Mouse (Mus musculus): ENCODE data around the gene Lcn9. TPM values are rescaled to one million over a fixed set of nuclear protein-coding genes. Genes with fewer than 3 reads are reported as not detected.

The Lcn9 gene
- polyA plus RNA-seq, 1 experiment, result not detected

- H3K4me3 ChIP-seq (replicated peaks; ENCODE audit: extremely low read depth, low read depth, low read length), result no peak overlapping the region
- WGBS, result 50% methylated on average over 1 of the region's 1 CpGs
- no peaks in the 10 kb centered on the region for H3K4me1 ChIP-seq (ENCODE audit: control insufficient read depth, insufficient read depth, low read length)
- TF ChIP-seq POLR2A (IDR thresholded peaks at IDR 0.05; ENCODE audit: borderline replicate concordance, extremely low read depth, low read depth, low read length) (no peak), CTCF (IDR thresholded peaks at IDR 0.05; ENCODE audit: insufficient read depth, low read length) (no peak)
- no peak for DNase-seq
These were observed 19.8 kb downstream of the Lcn9 start for GRCm38 (mm10) chr2:25842758-25843157.

- DNase-seq, result no peak
- Histone ChIP-seq H3K4me1 (ENCODE audit: control insufficient read depth, insufficient read depth, low read length) (no peaks in the 10 kb centered on the region), H3K4me3 (replicated peaks; ENCODE audit: extremely low read depth, low read depth, low read length) (no peak overlapping the region)
- 67% methylated on average over 3 of the region's 3 CpGs for WGBS
- no peak for TF ChIP-seq POLR2A (IDR thresholded peaks at IDR 0.05; ENCODE audit: borderline replicate concordance, extremely low read depth, low read depth, low read length)
- TF ChIP-seq CTCF (IDR thresholded peaks at IDR 0.05; ENCODE audit: insufficient read depth, low read length), result no peak
These were observed 21.1 kb downstream of the Lcn9 start for GRCm38 (mm10) chr2:25844097-25844496.

GRCm38 (mm10) chr2:25846516-25846915, 23.6 kb downstream of the Lcn9 start:
- no peak overlapping the region for H3K4me3 ChIP-seq (replicated peaks; ENCODE audit: extremely low read depth, low read depth, low read length)
- no peaks in the 10 kb centered on the region for H3K4me1 ChIP-seq (ENCODE audit: control insufficient read depth, insufficient read depth, low read length)
- no peak for DNase-seq
- 84% methylated on average over 8 of the region's 8 CpGs for WGBS
- TF ChIP-seq POLR2A (IDR thresholded peaks at IDR 0.05; ENCODE audit: borderline replicate concordance, extremely low read depth, low read depth, low read length), result no peak
- no peak for TF ChIP-seq CTCF (IDR thresholded peaks at IDR 0.05; ENCODE audit: insufficient read depth, low read length)

- 75% methylated on average over 16 of the region's 16 CpGs for WGBS
- TF ChIP-seq CTCF (IDR thresholded peaks at IDR 0.05; ENCODE audit: insufficient read depth, low read length), result no peak
- no peak for TF ChIP-seq POLR2A (IDR thresholded peaks at IDR 0.05; ENCODE audit: borderline replicate concordance, extremely low read depth, low read depth, low read length)
- no peak for DNase-seq
- Histone ChIP-seq H3K4me1 (ENCODE audit: control insufficient read depth, insufficient read depth, low read length) (no peaks in the 10 kb centered on the region), H3K4me3 (replicated peaks; ENCODE audit: extremely low read depth, low read depth, low read length) (no peak within 1 kb of the TSS)
These were observed 24.3 kb downstream of the Lcn9 start, which contains the start of gene Sohlh1 for GRCm38 (mm10) chr2:25847226-25847625. Gene Sohlh1, minus strand, starts transcription at chr2:25847248.

- peak; percentile 58 for DNase-seq
These were observed 27.4 kb downstream of the Lcn9 start for GRCm38 (mm10) chr2:25850330-25850729.

GRCm38 (mm10) chr2:25852626-25853025, 29.7 kb downstream of the Lcn9 start:
- WGBS, result 18% methylated on average over 3 of the region's 3 CpGs
- peak; percentile 17 for DNase-seq
- Histone ChIP-seq H3K4me1 (ENCODE audit: control insufficient read depth, insufficient read depth, low read length) (no peaks in the 10 kb centered on the region), H3K4me3 (replicated peaks; ENCODE audit: extremely low read depth, low read depth, low read length) (no peak overlapping the region)
- TF ChIP-seq CTCF (IDR thresholded peaks at IDR 0.05; ENCODE audit: insufficient read depth, low read length) (no peak), POLR2A (IDR thresholded peaks at IDR 0.05; ENCODE audit: borderline replicate concordance, extremely low read depth, low read depth, low read length) (no peak)

More at GRCm38 (mm10) chr2:25850330-25850729, 27.4 kb downstream of the Lcn9 start:
- Histone ChIP-seq H3K4me3 (replicated peaks; ENCODE audit: extremely low read depth, low read depth, low read length) (no peak overlapping the region), H3K4me1 (ENCODE audit: control insufficient read depth, insufficient read depth, low read length) (no peaks in the 10 kb centered on the region)
- TF ChIP-seq POLR2A (IDR thresholded peaks at IDR 0.05; ENCODE audit: borderline replicate concordance, extremely low read depth, low read depth, low read length) (no peak), CTCF (IDR thresholded peaks at IDR 0.05; ENCODE audit: insufficient read depth, low read length) (peak; percentile 54)
- WGBS, result 11% methylated on average over 4 of the region's 4 CpGs

GRCm38 (mm10) chr2:25853998-25854397, 31.0 kb downstream of the Lcn9 start:
- no peaks in the 10 kb centered on the region for H3K4me1 ChIP-seq (ENCODE audit: control insufficient read depth, insufficient read depth, low read length)
- no peak for DNase-seq
- WGBS, result 62% methylated on average over 5 of the region's 5 CpGs
- TF ChIP-seq CTCF (IDR thresholded peaks at IDR 0.05; ENCODE audit: insufficient read depth, low read length), result no peak
- no peak for TF ChIP-seq POLR2A (IDR thresholded peaks at IDR 0.05; ENCODE audit: borderline replicate concordance, extremely low read depth, low read depth, low read length)
- H3K4me3 ChIP-seq (replicated peaks; ENCODE audit: extremely low read depth, low read depth, low read length), result no peak overlapping the region

- H3K4me3 ChIP-seq (replicated peaks; ENCODE audit: extremely low read depth, low read depth, low read length), result no peak overlapping the region
- H3K4me1 ChIP-seq (ENCODE audit: control insufficient read depth, insufficient read depth, low read length), result no peaks in the 10 kb centered on the region
- no peak for DNase-seq
- WGBS, result 81% methylated on average over 3 of the region's 3 CpGs
- no peak for TF ChIP-seq CTCF (IDR thresholded peaks at IDR 0.05; ENCODE audit: insufficient read depth, low read length)
- no peak for TF ChIP-seq POLR2A (IDR thresholded peaks at IDR 0.05; ENCODE audit: borderline replicate concordance, extremely low read depth, low read depth, low read length)
These were observed 36.9 kb downstream of the Lcn9 start for GRCm38 (mm10) chr2:25859891-25860290.

GRCm38 (mm10) chr2:25862038-25862437, 39.1 kb downstream of the Lcn9 start:
- 53% methylated on average over 2 of the region's 2 CpGs for WGBS

GRCm38 (mm10) chr2:25862696-25863270, 39.8 kb downstream of the Lcn9 start:
- Histone ChIP-seq H3K4me3 (replicated peaks; ENCODE audit: extremely low read depth, low read depth, low read length) (no peak overlapping the region), H3K4me1 (ENCODE audit: control insufficient read depth, insufficient read depth, low read length) (no peaks in the 10 kb centered on the region)
- DNase-seq, result no peak
- WGBS, result 57% methylated on average over 5 of the region's 5 CpGs
- TF ChIP-seq CTCF (IDR thresholded peaks at IDR 0.05; ENCODE audit: insufficient read depth, low read length), result no peak
- no peak for TF ChIP-seq POLR2A (IDR thresholded peaks at IDR 0.05; ENCODE audit: borderline replicate concordance, extremely low read depth, low read depth, low read length)

More at GRCm38 (mm10) chr2:25862038-25862437, 39.1 kb downstream of the Lcn9 start:
- DNase-seq, result no peak
- no peak for TF ChIP-seq CTCF (IDR thresholded peaks at IDR 0.05; ENCODE audit: insufficient read depth, low read length)
- TF ChIP-seq POLR2A (IDR thresholded peaks at IDR 0.05; ENCODE audit: borderline replicate concordance, extremely low read depth, low read depth, low read length), result no peak
- Histone ChIP-seq H3K4me1 (ENCODE audit: control insufficient read depth, insufficient read depth, low read length) (no peaks in the 10 kb centered on the region), H3K4me3 (replicated peaks; ENCODE audit: extremely low read depth, low read depth, low read length) (no peak overlapping the region)
